Mouse (Mus musculus): ENCODE data around the gene Cadm4.
"Not testable (repeated sequence)": the region's sequence is repeated elsewhere in the genome, so short reads cannot be mapped to it uniquely, and the experiment has no call there.

The Cadm4 gene

GRCm38 (mm10) chr7:24467886-24468285 is 13.9 kb upstream of the Cadm4 start:
- DNase-seq (ENCODE audit: low spot score): no peak

GRCm38 (mm10) chr7:24469126-24469525 is 12.7 kb upstream of the Cadm4 start:
- no peak for DNase-seq (ENCODE audit: low spot score)

- DNase-seq (ENCODE audit: low spot score): peak; percentile 30
Observed at GRCm38 (mm10) chr7:24470356-24470755, 11.5 kb upstream of the Cadm4 start.

- DNase-seq (ENCODE audit: low spot score): no peak
Observed at GRCm38 (mm10) chr7:24472442-24472841, 9.4 kb upstream of the Cadm4 start.

- no peak for DNase-seq (ENCODE audit: low spot score)
Observed at GRCm38 (mm10) chr7:24472937-24473336, 8.9 kb upstream of the Cadm4 start.

GRCm38 (mm10) chr7:24473913-24474529 is 7.8 kb upstream of the Cadm4 start:
- no peak for DNase-seq (ENCODE audit: low spot score)

GRCm38 (mm10) chr7:24474811-24475506 is 6.9 kb upstream of the Cadm4 start:
- DNase-seq (ENCODE audit: low spot score): no peak

GRCm38 (mm10) chr7:24476338-24476737 is 5.5 kb upstream of the Cadm4 start:
- no peak for DNase-seq (ENCODE audit: low spot score)

GRCm38 (mm10) chr7:24476856-24477255 is 5.0 kb upstream of the Cadm4 start:
- no peak for DNase-seq (ENCODE audit: low spot score)

- DNase-seq (ENCODE audit: low spot score): no peak
Observed at GRCm38 (mm10) chr7:24478911-24479310, 2.9 kb upstream of the Cadm4 start.

- no peak for DNase-seq (ENCODE audit: low spot score)
Observed at GRCm38 (mm10) chr7:24479685-24480084, 2.1 kb upstream of the Cadm4 start.

- DNase-seq (ENCODE audit: low spot score): no peak
Observed at GRCm38 (mm10) chr7:24480121-24480941, 1.5 kb upstream of the Cadm4 start.

- DNase-seq (ENCODE audit: low spot score): no peak
Observed at GRCm38 (mm10) chr7:24480986-24481473, 793 bp upstream of the Cadm4 start.

- DNase-seq (ENCODE audit: low spot score): no peak
Observed at GRCm38 (mm10) chr7:24482208-24483020, 591 bp downstream of the Cadm4 start.

GRCm38 (mm10) chr7:24483291-24483690 is 1.5 kb downstream of the Cadm4 start:
- DNase-seq (ENCODE audit: low spot score): not testable (repeated sequence)

- DNase-seq (ENCODE audit: low spot score): no peak
Observed at GRCm38 (mm10) chr7:24485481-24485880, 3.7 kb downstream of the Cadm4 start.

GRCm38 (mm10) chr7:24486654-24487130 is 4.9 kb downstream of the Cadm4 start:
- no peak for DNase-seq (ENCODE audit: low spot score)

- no peak for DNase-seq (ENCODE audit: low spot score)
Observed at GRCm38 (mm10) chr7:24487403-24487802, 5.6 kb downstream of the Cadm4 start.

GRCm38 (mm10) chr7:24488303-24488702 is 6.5 kb downstream of the Cadm4 start:
- DNase-seq (ENCODE audit: low spot score): no peak

GRCm38 (mm10) chr7:24499856-24500577 is 18.2 kb downstream of the Cadm4 start:
- DNase-seq (ENCODE audit: low spot score): no peak

GRCm38 (mm10) chr7:24500929-24501328 is 19.1 kb downstream of the Cadm4 start:
- DNase-seq (ENCODE audit: low spot score): no peak

Data from ovary, adult 18-20 months (tissue).